Mouse (Mus musculus): ENCODE data around the gene Zfp941. TPM values are rescaled to one million over a fixed set of nuclear protein-coding genes. Genes with fewer than 3 reads are reported as not detected.

Zfp941 gene
- 0.48 TPM for polyA plus RNA-seq (2014; fragmentation: Illumina TruSeq; extraction: RNeasy Lipid Tissue Mini Kit (QIAGEN cat#74804); ENCODE audit: low replicate concordance)

GRCm38 (mm10) chr7:140821653-140822329 is at the start of gene Zfp941:
TSS of gene Zfp941 (minus strand) at chr7:140822178.

GRCm38 (mm10) chr7:140857550-140858505 is 35.9 kb upstream of the Zfp941 start, which contains the start of gene Bet1l:
TSS of gene Bet1l (minus strand) at chr7:140857577.

GRCm38 (mm10) chr7:140856785-140857549 is 35.0 kb upstream of the Zfp941 start, which contains the start of gene Ric8a:
TSS of gene Ric8a (plus strand) at chr7:140856957.

GRCm38 (mm10) chr7:140855860-140856784 is 34.1 kb upstream of the Zfp941 start, which contains the start of gene Gm45785:
TSS of gene Gm45785 (minus strand) at chr7:140856331.

GRCm38 (mm10) chr7:140847755-140848580 is 26.0 kb upstream of the Zfp941 start, which contains the start of gene Odf3:
TSS of gene Odf3 (plus strand) at chr7:140847805.

GRCm38 (mm10) chr7:140844905-140845665 is 23.1 kb upstream of the Zfp941 start, which contains the start of gene Scgb1c1:
TSS of gene Scgb1c1 (plus strand) at chr7:140845547.

GRCm38 (mm10) chr7:140834968-140835757 is 13.2 kb upstream of the Zfp941 start, which contains the start of gene Urah:
TSS of gene Urah (plus strand) at chr7:140835018.

GRCm38 (mm10) chr7:140787406-140788052 is 34.4 kb downstream of the Zfp941 start, which contains the start of gene Syce1:
TSS of gene Syce1 (minus strand) at chr7:140787852.

GRCm38 (mm10) chr7:140763447-140764020 is 58.4 kb downstream of the Zfp941 start, which contains the start of gene Cyp2e1:
TSS of gene Cyp2e1 (plus strand) at chr7:140763739.

Other genes starting within 250 kb of the Zfp941 start
- not detected for gene Olfr46, start 220.9 kb downstream of the Zfp941 start, polyA plus RNA-seq (2014; fragmentation: Illumina TruSeq; extraction: RNeasy Lipid Tissue Mini Kit (QIAGEN cat#74804); ENCODE audit: low replicate concordance)
- gene Olfr61, start 193.2 kb downstream of the Zfp941 start, polyA plus RNA-seq (2014; fragmentation: Illumina TruSeq; extraction: RNeasy Lipid Tissue Mini Kit (QIAGEN cat#74804); ENCODE audit: low replicate concordance): not detected
- gene Olfr53, start 175.7 kb downstream of the Zfp941 start, polyA plus RNA-seq (2014; fragmentation: Illumina TruSeq; extraction: RNeasy Lipid Tissue Mini Kit (QIAGEN cat#74804); ENCODE audit: low replicate concordance): not detected
- not detected for gene Olfr539, start 162.2 kb downstream of the Zfp941 start, polyA plus RNA-seq (2014; fragmentation: Illumina TruSeq; extraction: RNeasy Lipid Tissue Mini Kit (QIAGEN cat#74804); ENCODE audit: low replicate concordance)
- gene Olfr45, start 140.2 kb downstream of the Zfp941 start, polyA plus RNA-seq (2014; fragmentation: Illumina TruSeq; extraction: RNeasy Lipid Tissue Mini Kit (QIAGEN cat#74804); ENCODE audit: low replicate concordance): not detected
- gene Olfr541, start 124.9 kb downstream of the Zfp941 start, polyA plus RNA-seq (2014; fragmentation: Illumina TruSeq; extraction: RNeasy Lipid Tissue Mini Kit (QIAGEN cat#74804); ENCODE audit: low replicate concordance): not detected
- gene Cyp2e1, start 58.4 kb downstream of the Zfp941 start, polyA plus RNA-seq (2014; fragmentation: Illumina TruSeq; extraction: RNeasy Lipid Tissue Mini Kit (QIAGEN cat#74804); ENCODE audit: low replicate concordance): 17.1 TPM
- not detected for gene Syce1, start 34.3 kb downstream of the Zfp941 start, polyA plus RNA-seq (2014; fragmentation: Illumina TruSeq; extraction: RNeasy Lipid Tissue Mini Kit (QIAGEN cat#74804); ENCODE audit: low replicate concordance)
- 11.9 TPM for gene Urah, start 12.8 kb upstream of the Zfp941 start, polyA plus RNA-seq (2014; fragmentation: Illumina TruSeq; extraction: RNeasy Lipid Tissue Mini Kit (QIAGEN cat#74804); ENCODE audit: low replicate concordance)
- not detected for gene Scgb1c1, start 23.4 kb upstream of the Zfp941 start, polyA plus RNA-seq (2014; fragmentation: Illumina TruSeq; extraction: RNeasy Lipid Tissue Mini Kit (QIAGEN cat#74804); ENCODE audit: low replicate concordance)
- not detected for gene Odf3, start 25.6 kb upstream of the Zfp941 start, polyA plus RNA-seq (2014; fragmentation: Illumina TruSeq; extraction: RNeasy Lipid Tissue Mini Kit (QIAGEN cat#74804); ENCODE audit: low replicate concordance)
- gene Gm45785, start 34.2 kb upstream of the Zfp941 start, polyA plus RNA-seq (2014; fragmentation: Illumina TruSeq; extraction: RNeasy Lipid Tissue Mini Kit (QIAGEN cat#74804); ENCODE audit: low replicate concordance): not detected
- 3.7 TPM for gene Ric8a, start 34.8 kb upstream of the Zfp941 start, polyA plus RNA-seq (2014; fragmentation: Illumina TruSeq; extraction: RNeasy Lipid Tissue Mini Kit (QIAGEN cat#74804); ENCODE audit: low replicate concordance)
- gene Bet1l, start 35.4 kb upstream of the Zfp941 start, polyA plus RNA-seq (2014; fragmentation: Illumina TruSeq; extraction: RNeasy Lipid Tissue Mini Kit (QIAGEN cat#74804); ENCODE audit: low replicate concordance): 0.78 TPM
- 132 TPM for gene Psmd13, start 59.8 kb upstream of the Zfp941 start, polyA plus RNA-seq (2014; fragmentation: Illumina TruSeq; extraction: RNeasy Lipid Tissue Mini Kit (QIAGEN cat#74804); ENCODE audit: low replicate concordance)
- 3.8 TPM for gene Sirt3, start 60.1 kb upstream of the Zfp941 start, polyA plus RNA-seq (2014; fragmentation: Illumina TruSeq; extraction: RNeasy Lipid Tissue Mini Kit (QIAGEN cat#74804); ENCODE audit: low replicate concordance)
- not detected for gene Cox8b, start 78.3 kb upstream of the Zfp941 start, polyA plus RNA-seq (2014; fragmentation: Illumina TruSeq; extraction: RNeasy Lipid Tissue Mini Kit (QIAGEN cat#74804); ENCODE audit: low replicate concordance)
- 23.8 TPM for gene Nlrp6, start 98.7 kb upstream of the Zfp941 start, polyA plus RNA-seq (2014; fragmentation: Illumina TruSeq; extraction: RNeasy Lipid Tissue Mini Kit (QIAGEN cat#74804); ENCODE audit: low replicate concordance)
- gene Pgghg, start 119.2 kb upstream of the Zfp941 start, polyA plus RNA-seq (2014; fragmentation: Illumina TruSeq; extraction: RNeasy Lipid Tissue Mini Kit (QIAGEN cat#74804); ENCODE audit: low replicate concordance): 0.30 TPM
- not detected for gene Ifitm5, start 128.1 kb upstream of the Zfp941 start, polyA plus RNA-seq (2014; fragmentation: Illumina TruSeq; extraction: RNeasy Lipid Tissue Mini Kit (QIAGEN cat#74804); ENCODE audit: low replicate concordance)
- gene Gm45717, start 133.8 kb upstream of the Zfp941 start, polyA plus RNA-seq (2014; fragmentation: Illumina TruSeq; extraction: RNeasy Lipid Tissue Mini Kit (QIAGEN cat#74804); ENCODE audit: low replicate concordance): not detected
- gene Ifitm2, start 133.8 kb upstream of the Zfp941 start, polyA plus RNA-seq (2014; fragmentation: Illumina TruSeq; extraction: RNeasy Lipid Tissue Mini Kit (QIAGEN cat#74804); ENCODE audit: low replicate concordance): 37.5 TPM
- 3.0 TPM for gene Ifitm1, start 145.0 kb upstream of the Zfp941 start, polyA plus RNA-seq (2014; fragmentation: Illumina TruSeq; extraction: RNeasy Lipid Tissue Mini Kit (QIAGEN cat#74804); ENCODE audit: low replicate concordance)
- 4.3 TPM for gene Ifitm3, start 188.6 kb upstream of the Zfp941 start, polyA plus RNA-seq (2014; fragmentation: Illumina TruSeq; extraction: RNeasy Lipid Tissue Mini Kit (QIAGEN cat#74804); ENCODE audit: low replicate concordance)
- gene Ifitm6, start 195.7 kb upstream of the Zfp941 start, polyA plus RNA-seq (2014; fragmentation: Illumina TruSeq; extraction: RNeasy Lipid Tissue Mini Kit (QIAGEN cat#74804); ENCODE audit: low replicate concordance): 5.2 TPM
- not detected for gene Gm17387, start 207.0 kb upstream of the Zfp941 start, polyA plus RNA-seq (2014; fragmentation: Illumina TruSeq; extraction: RNeasy Lipid Tissue Mini Kit (QIAGEN cat#74804); ENCODE audit: low replicate concordance)
- 0.45 TPM for gene B4galnt4, start 238.9 kb upstream of the Zfp941 start, polyA plus RNA-seq (2014; fragmentation: Illumina TruSeq; extraction: RNeasy Lipid Tissue Mini Kit (QIAGEN cat#74804); ENCODE audit: low replicate concordance)

Data from small intestine, adult 10 weeks (tissue).